Mouse (Mus musculus) hindbrain, postnatal 0 days (tissue): ENCODE results near the gene AA986860. TPM values are rescaled to one million over a fixed set of nuclear protein-coding genes. Genes with fewer than 3 reads are reported as not detected.

Experiments
- ATAC-seq: fragments of 200-750 bp; cut with Nextera tagmentation; 2 replicates; pipeline ENCODE4 v1.8.0; 2017; ENCODE audit warnings: mild to moderate bottlenecking, moderate TSS enrichment, moderate library complexity
- DNase-seq: peaks from one replicate; pipeline ENCODE4 v3.0.0-alpha.2; 2015; ENCODE audit warnings: low spot score
- H3K27ac ChIP-seq: fragments of 300-500 bp; sonication (generic); 2 replicates; pipeline ENCODE4 v1.5.1; 2014; ENCODE audit warnings: mild to moderate bottlenecking
- H3K27me3 ChIP-seq: fragments of 300-500 bp; sonication (generic); 2 replicates; pipeline ENCODE4 v1.6.1; 2014; ENCODE audit warnings: low read length, mixed read lengths; ENCODE audit not compliant: insufficient read depth
- H3K36me3 ChIP-seq: fragments of 300-500 bp; sonication (generic); 2 replicates; pipeline ENCODE4 v1.6.1; 2014; ENCODE audit warnings: low read length, mixed read lengths; ENCODE audit not compliant: insufficient read depth
- H3K4me1 ChIP-seq: fragments of 300-500 bp; sonication (generic); 2 replicates; pipeline ENCODE4 v1.6.1; 2014; ENCODE audit warnings: antibody characterized with exemption, low read length, mixed read lengths; ENCODE audit not compliant: insufficient read depth
- H3K4me2 ChIP-seq: fragments of 300-500 bp; sonication (generic); 2 replicates; pipeline ENCODE4 v1.6.1; 2014; ENCODE audit warnings: low read depth, mild to moderate bottlenecking, low read length, moderate library complexity, mixed read lengths
- H3K4me3 ChIP-seq: fragments of 300-500 bp; sonication (generic); 2 replicates; pipeline ENCODE4 v1.5.1; 2014; ENCODE audit warnings: low read length
- H3K9ac ChIP-seq: fragments of 300-500 bp; sonication (generic); replicated peaks from 2 replicates; pipeline ENCODE4 v1.6.1; 2014; ENCODE audit warnings: mild to moderate bottlenecking, low read length, moderate library complexity, mixed read lengths
- H3K9me3 ChIP-seq: fragments of 300-500 bp; sonication (generic); 2 replicates; pipeline ENCODE4 v1.6.1; 2016; ENCODE audit warnings: low read length, mixed read lengths
- CTCF ChIP-seq: IDR thresholded peaks from 2 replicates; pipeline ENCODE4 v1.5.1; 2016; ENCODE audit warnings: antibody characterized with exemption, control low read depth, low read depth
- WGBS: fragments of 180-500 bp; shearing (Covaris S2); extraction: QIAGEN DNeasy Blood & Tissue Kit; methylation state at CpG from one replicate; pipeline ENCODE4 v1.1.7; 2014; 5-methylcytosine and 5-hydroxymethylcytosine counted together
- polyA plus RNA-seq: library from polyadenylated mRNA; unstranded; fragments of >200 nt; fragmentation: Nextera tagmentation; extraction: Ambion mirVana; gene quantifications from 2 replicates; pipeline ENCODE4 v1.2.1, GENCODE M21; 2015
- total RNA-seq: library from RNA; depleted of rRNA; stranded (reverse); fragments of >200 nt; gene quantifications from 2 replicates; pipeline ENCODE4 v1.2.3, GENCODE M21; 2014

Gene AA986860
- total and polyA plus RNA-seq, 2 experiments from 2014 or later: 0.58 to 1.3 TPM

DNA sequence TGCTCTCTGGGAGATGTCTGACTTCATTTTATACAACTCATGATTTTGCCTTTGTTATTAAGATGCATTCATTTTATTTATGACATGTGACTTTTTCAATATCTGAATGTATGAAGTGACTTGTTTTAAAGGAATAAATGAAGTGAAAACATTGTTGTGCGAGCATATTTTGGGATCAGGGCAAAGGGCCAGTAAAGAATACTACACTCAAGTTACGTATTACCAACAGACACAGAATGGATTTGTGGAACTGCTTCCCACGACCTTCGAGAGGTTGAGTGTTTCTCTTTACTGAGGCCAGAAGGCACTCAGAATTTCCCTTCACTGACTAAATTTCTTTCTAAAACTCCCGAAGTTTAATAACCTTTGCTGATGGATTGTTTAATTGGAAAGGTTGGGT is 7.6 kb upstream of the AA986860 start:
- no peak overlapping the region for H3K27ac ChIP-seq
- no peak overlapping the region for H3K4me2 ChIP-seq
- no peaks in the 10 kb centered on the region for H3K27me3 ChIP-seq
- H3K9ac ChIP-seq: no peak overlapping the region
- no peaks in the 10 kb centered on the region for H3K4me1 ChIP-seq
- no peak for TF ChIP-seq CTCF
- no peaks in the 10 kb centered on the region for H3K9me3 ChIP-seq
- ATAC-seq (no peak), DNase-seq (no peak)
- no peak overlapping the region for H3K4me3 ChIP-seq
- 96% methylated on average over 5 of the region's 5 CpGs for WGBS
- no peaks in the 10 kb centered on the region for H3K36me3 ChIP-seq

DNA sequence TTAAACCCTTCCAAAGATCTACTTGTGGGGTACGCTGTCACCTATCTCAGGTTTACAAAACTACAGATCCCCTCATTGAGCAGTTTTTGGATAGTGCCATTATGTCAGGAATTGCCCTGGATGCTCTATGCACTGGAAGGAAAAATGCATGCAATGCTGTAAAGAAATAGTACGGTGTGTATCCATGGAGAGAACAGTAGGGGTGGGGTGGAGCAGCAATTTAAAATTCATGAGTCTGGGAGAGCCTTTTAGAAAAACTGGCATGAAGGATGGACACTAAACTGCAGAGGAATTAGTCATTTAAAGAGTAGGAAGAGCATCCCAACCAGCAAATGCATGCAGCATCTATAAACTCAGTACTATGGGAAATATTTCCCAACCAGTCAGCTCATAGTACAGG is 5.4 kb upstream of the AA986860 start:
- 44% methylated on average over 2 of the region's 2 CpGs for WGBS
- Histone ChIP-seq H3K4me1 (no peaks in the 10 kb centered on the region), H3K9ac (no peak overlapping the region), H3K4me3 (no peak overlapping the region), H3K4me2 (no peak overlapping the region), H3K9me3 (no peaks in the 10 kb centered on the region), H3K36me3 (no peaks in the 10 kb centered on the region), H3K27ac (no peak overlapping the region), H3K27me3 (no peaks in the 10 kb centered on the region)
- no peak for TF ChIP-seq CTCF
- no peak for DNase-seq
- no peak for ATAC-seq

DNA sequence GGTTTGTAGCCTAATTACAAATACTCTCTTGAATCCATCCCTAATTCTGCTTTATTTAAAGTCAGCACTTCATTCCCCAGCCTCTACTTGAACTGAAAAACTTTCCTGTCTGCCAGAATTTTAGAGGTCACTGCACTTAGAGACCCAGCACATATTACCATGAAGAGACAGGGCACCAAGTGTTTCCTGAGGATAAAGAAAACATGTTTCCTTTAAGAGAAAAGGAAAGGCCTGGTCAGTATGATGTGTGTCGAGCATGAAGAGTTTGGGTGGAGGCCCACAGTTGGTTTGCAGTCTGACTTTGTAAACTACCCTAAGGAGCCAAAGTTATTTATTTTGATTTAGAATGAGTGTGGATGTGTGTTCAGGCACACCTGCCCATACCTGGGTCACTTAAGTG is 3.7 kb upstream of the AA986860 start:
- ATAC-seq (no peak), DNase-seq (no peak)
- TF ChIP-seq CTCF: no peak
- H3K4me1 ChIP-seq: peaks cover 4% of the 10 kb centered on the region; the same call in 1 of the 2 replicates
- H3K27me3 ChIP-seq: no peaks in the 10 kb centered on the region
- H3K9ac ChIP-seq: no peak overlapping the region
- H3K9me3 ChIP-seq: no peaks in the 10 kb centered on the region
- no peaks in the 10 kb centered on the region for H3K36me3 ChIP-seq
- no peak overlapping the region for H3K4me2 ChIP-seq
- H3K4me3 ChIP-seq: no peak overlapping the region
- H3K27ac ChIP-seq: no peak overlapping the region
- WGBS: 69% methylated on average over 1 of the region's 1 CpGs

DNA sequence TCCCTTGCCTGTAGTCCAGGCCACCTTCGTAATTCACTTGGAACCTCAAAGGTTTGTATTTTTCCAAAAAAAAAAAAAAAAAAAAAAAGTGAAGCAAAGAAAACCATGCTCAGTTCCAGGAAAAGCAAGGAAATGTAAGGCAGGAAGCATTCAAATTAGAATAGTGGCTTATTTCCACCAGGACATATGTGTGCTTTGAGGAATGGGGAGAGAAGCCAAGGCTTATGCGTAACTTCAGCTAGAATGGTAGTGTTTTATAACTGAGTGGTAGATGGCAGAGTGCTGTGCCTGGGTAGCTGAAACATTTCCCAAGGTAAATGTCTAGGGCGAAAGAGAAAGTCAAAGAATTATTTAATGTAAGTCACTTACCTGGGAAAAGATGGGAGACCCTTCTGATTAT is 3.1 kb upstream of the AA986860 start:
- Histone ChIP-seq H3K27me3 (no peaks in the 10 kb centered on the region), H3K4me2 (no peak overlapping the region), H3K9ac (no peak overlapping the region), H3K27ac (no peak overlapping the region), H3K4me3 (no peak overlapping the region), H3K4me1 (peaks cover 4% of the 10 kb centered on the region; the same call in 1 of the 2 replicates), H3K9me3 (no peaks in the 10 kb centered on the region), H3K36me3 (no peaks in the 10 kb centered on the region)
- ATAC-seq: no peak
- WGBS: 95% methylated on average over 3 of the region's 3 CpGs
- DNase-seq: no peak
- no peak for TF ChIP-seq CTCF

DNA sequence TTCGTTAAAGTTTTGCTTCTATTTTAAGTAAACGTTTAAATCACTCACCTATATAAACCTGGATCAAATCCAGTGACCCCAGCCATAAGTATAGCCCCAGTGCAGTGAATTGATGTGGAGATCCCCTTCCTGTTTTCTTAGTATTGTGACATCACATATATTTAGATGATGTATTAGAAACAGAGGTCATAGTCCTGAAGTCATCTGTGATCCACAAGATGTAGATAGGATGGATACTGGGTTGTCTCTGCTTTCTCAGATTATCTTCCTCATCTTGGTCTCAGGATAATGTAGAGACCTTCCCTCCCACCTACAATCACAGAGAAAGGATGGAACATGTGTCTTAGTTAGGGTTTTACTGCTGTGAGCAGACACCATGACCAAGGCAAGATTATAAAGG is 2.6 kb upstream of the AA986860 start, which contains the start of gene Pfkfb2:
Pfkfb2 (minus strand) TSS at position 101 of the 400 bp plus-strand sequence.
- Histone ChIP-seq H3K27me3 (no peaks in the 10 kb centered on the region), H3K9me3 (no peaks in the 10 kb centered on the region), H3K4me3 (no peak within 1 kb of the TSS), H3K9ac (no peak within 1 kb of the TSS), H3K36me3 (no peaks in the 10 kb centered on the region), H3K27ac (no peak within 1 kb of the TSS), H3K4me1 (peaks cover 4% of the 10 kb centered on the region; the same call in 1 of the 2 replicates), H3K4me2 (no peak within 1 kb of the TSS)
- 81% methylated on average over 2 of the region's 2 CpGs for WGBS
- DNase-seq: no peak
- no peak for ATAC-seq
- no peak for TF ChIP-seq CTCF

DNA sequence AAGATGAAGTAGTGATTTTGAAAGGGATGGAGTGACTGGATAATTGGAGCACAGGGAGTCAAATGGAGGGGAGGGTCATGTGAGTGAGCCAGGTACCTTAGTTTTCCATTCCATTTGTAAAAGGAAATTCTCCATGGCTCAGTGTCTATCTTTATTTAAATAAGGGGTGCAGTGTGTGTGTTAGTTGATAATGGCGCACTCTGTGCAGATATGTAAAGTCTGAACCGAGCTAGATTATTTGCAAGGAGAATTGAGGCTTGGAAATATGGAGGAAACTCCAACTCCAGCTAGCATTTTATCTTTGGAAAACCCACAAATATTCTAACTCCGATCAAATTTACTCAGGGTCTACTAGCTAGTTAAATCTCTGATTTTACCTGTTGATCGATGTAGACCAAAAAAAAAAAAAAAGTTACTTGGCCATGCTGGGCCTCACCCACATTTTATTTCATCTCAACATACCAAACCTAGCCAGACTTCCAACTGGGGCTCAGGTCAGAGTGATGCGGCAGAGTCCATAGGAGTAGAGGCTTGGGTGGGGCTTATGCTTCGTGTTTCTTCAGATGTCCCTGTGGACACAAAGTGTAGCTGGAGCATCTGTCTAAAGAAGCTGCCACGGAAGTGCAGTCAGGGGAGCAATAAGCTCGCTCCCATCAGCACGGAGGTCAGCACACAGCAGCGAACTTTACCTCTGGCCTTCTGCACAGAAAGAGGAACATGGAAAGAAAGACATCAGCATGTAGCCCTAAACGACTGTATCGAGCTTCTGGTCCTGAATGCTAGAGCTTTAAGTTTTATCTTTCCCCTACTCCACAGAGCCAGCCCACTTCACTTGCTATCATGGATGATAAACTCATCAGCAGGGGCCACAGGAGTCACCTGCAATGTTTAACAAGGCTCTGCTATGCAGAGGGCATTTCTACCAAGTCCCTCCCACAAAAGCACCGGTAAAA is 1.2 kb downstream of the AA986860 start:
- WGBS: 88% methylated on average over 13 of the region's 13 CpGs

DNA sequence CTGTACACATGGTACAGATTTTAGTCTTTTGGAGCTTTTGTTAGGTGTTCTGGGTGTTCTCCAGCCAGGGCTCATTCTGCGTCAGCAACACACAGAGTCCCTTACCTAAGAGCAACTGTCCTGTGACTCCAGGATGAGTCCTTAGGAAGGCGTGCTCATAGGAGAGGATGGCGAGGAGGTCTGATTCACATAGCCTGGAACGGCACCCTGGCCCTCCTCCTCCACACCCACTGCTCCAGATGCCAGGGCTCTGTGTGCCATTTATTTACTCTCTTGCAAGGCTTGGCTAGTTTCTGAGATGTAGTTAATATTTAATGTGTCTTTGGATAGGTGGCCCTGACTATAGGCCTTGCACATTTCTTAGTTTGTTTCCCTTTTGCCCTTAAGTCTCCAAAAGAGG is 1.9 kb downstream of the AA986860 start:
- Histone ChIP-seq H3K27ac (no peak overlapping the region), H3K4me1 (peaks cover 4% of the 10 kb centered on the region; the same call in 1 of the 2 replicates), H3K36me3 (no peaks in the 10 kb centered on the region), H3K9me3 (no peaks in the 10 kb centered on the region), H3K4me3 (no peak overlapping the region), H3K4me2 (no peak overlapping the region), H3K9ac (no peak overlapping the region), H3K27me3 (no peaks in the 10 kb centered on the region)
- ATAC-seq (no peak), DNase-seq (no peak)
- TF ChIP-seq CTCF: no peak
- WGBS: 91% methylated on average over 4 of the region's 4 CpGs

More for the DNA sequence above, 1.2 kb downstream of the AA986860 start:
- no peak for DNase-seq
- H3K4me3 ChIP-seq: no peak overlapping the region
- no peaks in the 10 kb centered on the region for H3K27me3 ChIP-seq
- H3K9me3 ChIP-seq: no peaks in the 10 kb centered on the region
- H3K4me1 ChIP-seq: peaks cover 4% of the 10 kb centered on the region; the same call in 1 of the 2 replicates
- no peak overlapping the region for H3K27ac ChIP-seq
- TF ChIP-seq CTCF: no peak
- no peak overlapping the region for H3K4me2 ChIP-seq
- H3K36me3 ChIP-seq: no peaks in the 10 kb centered on the region
- no peak for ATAC-seq
- no peak overlapping the region for H3K9ac ChIP-seq
